8 mouse cellular contexts compared by ENCODE assay signal in genomic region chr2:131170936-131171335, GRCm38 (mm10). TPM values are rescaled to one million over a fixed set of nuclear protein-coding genes. Genes with fewer than 3 reads are reported as not detected.
DNase-seq lines count a peak whose midpoint lies in the region; ATAC-seq lines count a peak whose summit lies in the region.

No protein-coding gene starts in this region.

- no peaks in the 10 kb centered on the region for H3K9me3 ChIP-seq in heart, embryonic 15.5 days (replicated peaks)
- no peaks in the 10 kb centered on the region for H3K9me3 ChIP-seq in midbrain, embryonic 12.5 days
- no peaks in the 10 kb centered on the region for H3K9me3 ChIP-seq in midbrain, embryonic 14.5 days (ENCODE audit: control insufficient read depth, low read length)
- no peaks in the 10 kb centered on the region for H3K9me3 ChIP-seq in intestine, embryonic 16.5 days (ENCODE audit: control insufficient read depth, low read length)
- no peaks in the 10 kb centered on the region for H3K9me3 ChIP-seq in stomach, embryonic 14.5 days (ENCODE audit: control insufficient read depth, low read depth, low read length)

- peaks cover 42% of the 10 kb centered on the region for H3K27me3 ChIP-seq in heart, embryonic 15.5 days
- H3K27me3 ChIP-seq in midbrain, embryonic 12.5 days, result peaks cover 38% of the 10 kb centered on the region
- H3K27me3 ChIP-seq in midbrain, embryonic 14.5 days (ENCODE audit: control insufficient read depth, insufficient read depth, low read length), result peaks cover 22% of the 10 kb centered on the region
- H3K27me3 ChIP-seq in intestine, embryonic 16.5 days (replicated peaks; ENCODE audit: control insufficient read depth, insufficient read depth, low read length), result peaks cover 5% of the 10 kb centered on the region; the same call in 1 of the 2 replicates
- H3K27me3 ChIP-seq in stomach, embryonic 14.5 days (ENCODE audit: control insufficient read depth, insufficient read depth, low read length), result peaks cover 19% of the 10 kb centered on the region; the same call in 1 of the 2 replicates

- no peaks in the 10 kb centered on the region for H3K36me3 ChIP-seq in heart, embryonic 15.5 days
- 0 out of 2 replicates have a peak, but pooled peaks cover 3% of the 10 kb centered on the region for H3K36me3 ChIP-seq in midbrain, embryonic 12.5 days
- H3K36me3 ChIP-seq in midbrain, embryonic 14.5 days (ENCODE audit: control insufficient read depth, insufficient read depth, low read length), result peaks cover 21% of the 10 kb centered on the region; the same call in 1 of the 2 replicates
- H3K36me3 ChIP-seq in intestine, embryonic 16.5 days (ENCODE audit: control insufficient read depth, insufficient read depth, low read length), result no peaks in the 10 kb centered on the region
- H3K36me3 ChIP-seq in stomach, embryonic 14.5 days (ENCODE audit: control insufficient read depth, insufficient read depth, low read length), result no peaks in the 10 kb centered on the region; the same call in 1 of the 2 replicates

- peak overlapping the region; percentile 59 for H3K4me2 ChIP-seq in heart, embryonic 15.5 days
- no peak overlapping the region for H3K4me2 ChIP-seq in midbrain, embryonic 12.5 days (replicated peaks)
- no peak overlapping the region for H3K4me2 ChIP-seq in midbrain, embryonic 14.5 days (ENCODE audit: low read length)
- peak overlapping the region; percentile 52 for H3K4me2 ChIP-seq in intestine, embryonic 16.5 days (ENCODE audit: low read depth, low read length)
- H3K4me2 ChIP-seq in stomach, embryonic 14.5 days (replicated peaks; ENCODE audit: low read depth, low read length), result peak overlapping the region; percentile 37

- H3K4me3 ChIP-seq in heart, embryonic 15.5 days, result peak overlapping the region; percentile 32
- peak overlapping the region; percentile 20; the same call in 1 of the 2 replicates for H3K4me3 ChIP-seq in midbrain, embryonic 12.5 days
- no peak overlapping the region for H3K4me3 ChIP-seq in midbrain, embryonic 14.5 days (replicated peaks; ENCODE audit: low read depth, low read length)
- H3K4me3 ChIP-seq in intestine, embryonic 16.5 days (ENCODE audit: low read length), result peak overlapping the region; percentile 26; the same call in 1 of the 2 replicates
- H3K4me3 ChIP-seq in stomach, embryonic 14.5 days (ENCODE audit: low read depth, low read length), result peak overlapping the region; percentile 16; the same call in 1 of the 2 replicates

- no peak for ATAC-seq in heart, embryonic 15.5 days (replicated peaks; ENCODE audit: insufficient number of reproducible peaks, insufficient read depth, low FRiP score, low read depth)
- ATAC-seq in midbrain, embryonic 12.5 days (ENCODE audit: low FRiP score, low read depth), result no peak
- no peak for ATAC-seq in midbrain, embryonic 14.5 days (ENCODE audit: low FRiP score, low TSS enrichment)
- ATAC-seq in intestine, embryonic 16.5 days, result no peak
- no peak for ATAC-seq in stomach, embryonic 14.5 days (ENCODE audit: insufficient number of reproducible peaks, insufficient read depth, low FRiP score, low read depth)

- H3K9ac ChIP-seq in heart, embryonic 15.5 days, result no peak overlapping the region
- H3K9ac ChIP-seq in midbrain, embryonic 12.5 days (replicated peaks), result no peak overlapping the region
- H3K9ac ChIP-seq in midbrain, embryonic 14.5 days (replicated peaks; ENCODE audit: low read length), result no peak overlapping the region
- H3K9ac ChIP-seq in intestine, embryonic 16.5 days (ENCODE audit: low read depth, low read length), result peak overlapping the region; percentile 46; the same call in 1 of the 2 replicates
- H3K9ac ChIP-seq in stomach, embryonic 14.5 days (replicated peaks; ENCODE audit: low read depth, low read length), result no peak overlapping the region

- no peak overlapping the region for H3K27ac ChIP-seq in heart, embryonic 15.5 days
- no peak overlapping the region for H3K27ac ChIP-seq in midbrain, embryonic 12.5 days (replicated peaks)
- no peak overlapping the region for H3K27ac ChIP-seq in midbrain, embryonic 14.5 days (replicated peaks; ENCODE audit: low read depth, low read length)
- no peak overlapping the region for H3K27ac ChIP-seq in intestine, embryonic 16.5 days (ENCODE audit: low read length)
- H3K27ac ChIP-seq in stomach, embryonic 14.5 days (ENCODE audit: low read length), result no peak overlapping the region

- DNase-seq in heart, postnatal 10 days, result no peak
- no peak for DNase-seq in midbrain, embryonic 14.5 days
- DNase-seq in adrenal gland, adult (ENCODE audit: inconsistent age in 2 of 2, low spot score in 1 of 2), result no peak
- no peak for DNase-seq in right cerebral cortex, postnatal 36 days (ENCODE audit: low spot score in 2 of 2)

- peaks cover 18% of the 10 kb centered on the region for H3K4me1 ChIP-seq in heart, embryonic 15.5 days (replicated peaks)
- peaks cover 25% of the 10 kb centered on the region for H3K4me1 ChIP-seq in midbrain, embryonic 12.5 days
- H3K4me1 ChIP-seq in midbrain, embryonic 14.5 days (ENCODE audit: control insufficient read depth, insufficient read depth, low read length), result peaks cover 25% of the 10 kb centered on the region
- H3K4me1 ChIP-seq in intestine, embryonic 16.5 days (ENCODE audit: control insufficient read depth, insufficient read depth, low read length), result peaks cover 13% of the 10 kb centered on the region; the same call in 1 of the 2 replicates
- H3K4me1 ChIP-seq in stomach, embryonic 14.5 days (ENCODE audit: control insufficient read depth, insufficient read depth, low read length), result peaks cover 12% of the 10 kb centered on the region; the same call in 1 of the 2 replicates

- 20% methylated on average over 9 of the region's 9 CpGs for WGBS in heart, embryonic 15.5 days
- WGBS in midbrain, embryonic 12.5 days, result 15% methylated on average over 9 of the region's 9 CpGs
- 17% methylated on average over 9 of the region's 9 CpGs for WGBS in midbrain, embryonic 14.5 days
- WGBS in intestine, embryonic 16.5 days, result 37% methylated on average over 9 of the region's 9 CpGs
- WGBS in stomach, embryonic 14.5 days, result 28% methylated on average over 9 of the region's 9 CpGs

- intact Hi-C loops in heart, postnatal 10 days (cut with DNase I), result no loop called here

RNA-seq across cellular contexts. Expression of gene Cenpb, which starts 8.9 kb away (rescaled TPM):
- polyA plus RNA-seq in heart, embryonic 15.5 days (2015; fragmentation: Nextera tagmentation; extraction: Ambion mirVana), result 7.5 and 10.7 TPM in 2 replicates
- total RNA-seq in heart, postnatal 10 days (2021), result 10 to 100 TPM; 71.0 to 75.9 TPM
- polyA plus RNA-seq in midbrain, embryonic 12.5 days (2016; fragmentation: Nextera tagmentation; extraction: Ambion mirVana), result 16.2 and 17.4 TPM in 2 replicates
- 11.1 TPM in 2 replicates for polyA plus RNA-seq in midbrain, embryonic 14.5 days (2014; fragmentation: Nextera tagmentation; extraction: Ambion mirVana)
- polyA plus RNA-seq in intestine, embryonic 16.5 days (2015; fragmentation: Nextera tagmentation; extraction: Ambion mirVana), result 9.5 and 9.7 TPM in 2 replicates
- polyA plus RNA-seq in stomach, embryonic 14.5 days (2014; fragmentation: Nextera tagmentation; extraction: Ambion mirVana), result 9.0 and 9.9 TPM in 2 replicates

RNA-seq across cellular contexts. Expression of gene 1700037H04Rik, which starts 11.1 kb away (rescaled TPM):
- 59.5 and 71.3 TPM in 2 replicates for polyA plus RNA-seq in heart, embryonic 15.5 days (2015; fragmentation: Nextera tagmentation; extraction: Ambion mirVana)
- total RNA-seq in heart, postnatal 10 days (2021), result 10 to 100 TPM; 17.9 to 21.2 TPM
- 92.2 and 98.3 TPM in 2 replicates for polyA plus RNA-seq in midbrain, embryonic 12.5 days (2016; fragmentation: Nextera tagmentation; extraction: Ambion mirVana)
- polyA plus RNA-seq in midbrain, embryonic 14.5 days (2014; fragmentation: Nextera tagmentation; extraction: Ambion mirVana), result 76.4 and 85.7 TPM in 2 replicates
- polyA plus RNA-seq in intestine, embryonic 16.5 days (2015; fragmentation: Nextera tagmentation; extraction: Ambion mirVana), result 138 and 160 TPM in 2 replicates
- polyA plus RNA-seq in stomach, embryonic 14.5 days (2014; fragmentation: Nextera tagmentation; extraction: Ambion mirVana), result 84.6 and 88.9 TPM in 2 replicates

RNA-seq across cellular contexts. Expression of gene Cdc25b, which starts 15.8 kb away (rescaled TPM):
- polyA plus RNA-seq in heart, embryonic 15.5 days (2015; fragmentation: Nextera tagmentation; extraction: Ambion mirVana), result 49.9 and 61.4 TPM in 2 replicates
- 10 to 100 TPM; 12.1 to 14.5 TPM for total RNA-seq in heart, postnatal 10 days (2021)
- polyA plus RNA-seq in midbrain, embryonic 12.5 days (2016; fragmentation: Nextera tagmentation; extraction: Ambion mirVana), result 107 and 111 TPM in 2 replicates
- 16.4 and 31.5 TPM in 2 replicates for polyA plus RNA-seq in midbrain, embryonic 14.5 days (2014; fragmentation: Nextera tagmentation; extraction: Ambion mirVana)
- 41.2 and 46.4 TPM in 2 replicates for polyA plus RNA-seq in intestine, embryonic 16.5 days (2015; fragmentation: Nextera tagmentation; extraction: Ambion mirVana)
- 58.0 and 63.4 TPM in 2 replicates for polyA plus RNA-seq in stomach, embryonic 14.5 days (2014; fragmentation: Nextera tagmentation; extraction: Ambion mirVana)

RNA-seq across cellular contexts. Expression of gene Spef1, which starts 16.1 kb away (rescaled TPM):
- polyA plus RNA-seq in heart, embryonic 15.5 days (2015; fragmentation: Nextera tagmentation; extraction: Ambion mirVana), result 1.9 and 2.0 TPM in 2 replicates
- total RNA-seq in heart, postnatal 10 days (2021), result 1 to 10 TPM; 6.2 to 7.1 TPM
- polyA plus RNA-seq in midbrain, embryonic 12.5 days (2016; fragmentation: Nextera tagmentation; extraction: Ambion mirVana), result 9.0 and 9.7 TPM in 2 replicates
- polyA plus RNA-seq in midbrain, embryonic 14.5 days (2014; fragmentation: Nextera tagmentation; extraction: Ambion mirVana), result 11.3 and 14.1 TPM in 2 replicates
- polyA plus RNA-seq in intestine, embryonic 16.5 days (2015; fragmentation: Nextera tagmentation; extraction: Ambion mirVana), result 3.1 and 3.6 TPM in 2 replicates
- polyA plus RNA-seq in stomach, embryonic 14.5 days (2014; fragmentation: Nextera tagmentation; extraction: Ambion mirVana), result 9.2 and 9.8 TPM in 2 replicates

RNA-seq across cellular contexts. Expression of gene Ap5s1, which starts 35.9 kb away (rescaled TPM):
- polyA plus RNA-seq in heart, embryonic 15.5 days (2015; fragmentation: Nextera tagmentation; extraction: Ambion mirVana), result 35.5 and 40.2 TPM in 2 replicates
- total RNA-seq in heart, postnatal 10 days (2021), result 10 to 100 TPM; 39.4 to 44.0 TPM
- 25.6 and 28.7 TPM in 2 replicates for polyA plus RNA-seq in midbrain, embryonic 12.5 days (2016; fragmentation: Nextera tagmentation; extraction: Ambion mirVana)
- 32.5 and 34.3 TPM in 2 replicates for polyA plus RNA-seq in midbrain, embryonic 14.5 days (2014; fragmentation: Nextera tagmentation; extraction: Ambion mirVana)
- polyA plus RNA-seq in intestine, embryonic 16.5 days (2015; fragmentation: Nextera tagmentation; extraction: Ambion mirVana), result 27.2 and 30.7 TPM in 2 replicates
- polyA plus RNA-seq in stomach, embryonic 14.5 days (2014; fragmentation: Nextera tagmentation; extraction: Ambion mirVana), result 27.0 TPM in 2 replicates

Comparison
In these comparisons a context has a peak if more than half of its experiments do, and no peak if none do; other contexts are left out.
1. H3K4me2 ChIP-seq: peak in heart, embryonic 15.5 days (single experiment), intestine, embryonic 16.5 days (single experiment) and stomach, embryonic 14.5 days (single experiment); none in midbrain, embryonic 12.5 days (single experiment) and midbrain, embryonic 14.5 days (single experiment).